Mouse (Mus musculus) Patski (cell line): ENCODE measurements around the gene Sash1. TPM values are rescaled to one million over a fixed set of nuclear protein-coding genes. Genes with fewer than 3 reads are reported as not detected.
A peak's percentile ranks its signal among the peaks of the same experiment; 100 is the strongest.

Source experiments
- ATAC-seq: fragments of 100-300 bp; one replicate; pipeline ENCODE4 v1.8.0; 2021
- CTCF ChIA-PET: fragments of 350-600 bp; sonication (Branson Sonifier 250); formaldehyde crosslinking; loops from one replicate; lab custom pipeline; 2022; ENCODE audit warnings: inconsistent platforms; lab: Charles Lee
- POLR2A ChIA-PET: fragments of 350-600 bp; sonication (Branson Sonifier 250); formaldehyde crosslinking; loops from one replicate; lab custom pipeline; 2022; ENCODE audit warnings: antibody characterized with exemption, inconsistent platforms; lab: Charles Lee
- DNase-seq: peaks from one replicate; pipeline ENCODE4 v3.0.0-alpha.2; 2011; ENCODE audit warnings: low read depth, low spot score
- H3K27me3 ChIP-seq: fragments of 371-371 bp; one replicate; pipeline ENCODE4 v1.5.1; 2021
- CTCF ChIP-seq: fragments of 100-300 bp; IDR thresholded peaks from one replicate; pipeline ENCODE4 v1.5.1; 2021
- in situ Hi-C: fragments of 300-500 bp; cut with MboI; formaldehyde crosslinking; loops from 3 replicates; pipeline ENCODE4 v1.11.1; 2018; ENCODE audit warnings: low pct_unique_long_range_greater_than_20kb, mixed read lengths
- polyA plus RNA-seq: library from polyadenylated mRNA; unstranded; gene quantifications from one replicate; pipeline ENCODE4 v1.2.3, GENCODE M21; 2021

Gene Sash1
- 86.3 TPM for polyA plus RNA-seq

- POLR2A ChIA-PET, result interaction anchor here (0.6 to 1.4 kb wide), 3 partner anchors 35 to 80 kb away, joined by 3 read pairs; no protein-coding TSS in a partner anchor
- H3K27me3 ChIP-seq, result no peaks in the 10 kb centered on the region
- no peak for TF ChIP-seq CTCF
- peak; percentile 65 for DNase-seq
- peak; percentile 92 for ATAC-seq
- in situ Hi-C loops, result no loop called here
- CTCF ChIA-PET, result interaction anchor here (0.8 to 1.3 kb wide), 3 partner anchors 11 to 94 kb away, joined by 3 to 4 read pairs (median 3); no protein-coding TSS in a partner anchor
Observed at GRCm38 (mm10) chr10:8885630-8886527, at the start of gene Sash1. Gene Sash1 (minus strand): TSS chr10:8886070.

- CTCF ChIA-PET, result interaction anchor here (0.9 kb wide), 1 partner anchor 152 kb away, joined by 3 read pairs; no protein-coding TSS in a partner anchor
- TF ChIP-seq CTCF, result no peak
- no peaks in the 10 kb centered on the region for H3K27me3 ChIP-seq
- in situ Hi-C loops, result no loop called here
- DNase-seq (no peak), ATAC-seq (no peak)
- POLR2A ChIA-PET, result no interaction called here
Observed at GRCm38 (mm10) chr10:8935601-8936000, 49.7 kb upstream of the Sash1 start.

GRCm38 (mm10) chr10:8933451-8934372, 47.8 kb upstream of the Sash1 start:
- ATAC-seq (no peak), DNase-seq (no peak)
- no peaks in the 10 kb centered on the region for H3K27me3 ChIP-seq
- ChIA-PET POLR2A (no interaction called here), CTCF (no interaction called here)
- TF ChIP-seq CTCF, result no peak
- in situ Hi-C loops, result no loop called here

GRCm38 (mm10) chr10:8931548-8932240, 45.8 kb upstream of the Sash1 start:
- H3K27me3 ChIP-seq, result no peaks in the 10 kb centered on the region
- in situ Hi-C loops, result no loop called here
- ATAC-seq, result no peak
- TF ChIP-seq CTCF, result no peak
- POLR2A ChIA-PET, result no interaction called here
- no peak for DNase-seq
- CTCF ChIA-PET, result interaction anchor here (1.1 to 2.2 kb wide), 2 partner anchors 10 to 37 kb away, joined by 4 to 5 read pairs; no protein-coding TSS in a partner anchor

GRCm38 (mm10) chr10:8930672-8931071, 44.8 kb upstream of the Sash1 start:
- CTCF ChIA-PET, result interaction anchor here (2.2 kb wide), 1 partner anchor 9 kb away, joined by 5 read pairs; no protein-coding TSS in a partner anchor
- POLR2A ChIA-PET, result no interaction called here
- H3K27me3 ChIP-seq, result no peaks in the 10 kb centered on the region
- TF ChIP-seq CTCF, result no peak
- ATAC-seq (no peak), DNase-seq (no peak)
- in situ Hi-C loops, result no loop called here

GRCm38 (mm10) chr10:8928775-8929647, 43.1 kb upstream of the Sash1 start:
- CTCF ChIA-PET, result no interaction called here
- ATAC-seq (no peak), DNase-seq (no peak)
- no peak for TF ChIP-seq CTCF
- in situ Hi-C loops, result no loop called here
- POLR2A ChIA-PET, result interaction anchor here (0.6 to 0.8 kb wide), 2 partner anchors 33 to 172 kb away, joined by 4 read pairs; no protein-coding TSS in a partner anchor
- no peaks in the 10 kb centered on the region for H3K27me3 ChIP-seq

GRCm38 (mm10) chr10:8928261-8928660, 42.4 kb upstream of the Sash1 start:
- POLR2A ChIA-PET, result interaction anchor here (0.8 kb wide), 1 partner anchor 32 kb away, joined by 4 read pairs; no protein-coding TSS in a partner anchor
- in situ Hi-C loops, result no loop called here
- TF ChIP-seq CTCF, result no peak
- ATAC-seq, result no peak
- H3K27me3 ChIP-seq, result no peaks in the 10 kb centered on the region
- no peak for DNase-seq
- CTCF ChIA-PET, result no interaction called here

- TF ChIP-seq CTCF, result no peak
- DNase-seq (no peak), ATAC-seq (no peak)
- in situ Hi-C loops, result no loop called here
- POLR2A ChIA-PET, result no interaction called here
- CTCF ChIA-PET, result no interaction called here
- no peaks in the 10 kb centered on the region for H3K27me3 ChIP-seq
Observed at GRCm38 (mm10) chr10:8926906-8927305, 41.0 kb upstream of the Sash1 start.

GRCm38 (mm10) chr10:8926295-8926694, 40.4 kb upstream of the Sash1 start:
- H3K27me3 ChIP-seq, result no peaks in the 10 kb centered on the region
- in situ Hi-C loops, result no loop called here

More at GRCm38 (mm10) chr10:8926295-8926694, 40.4 kb upstream of the Sash1 start:
- no peak for TF ChIP-seq CTCF
- CTCF ChIA-PET, result no interaction called here
- DNase-seq (no peak), ATAC-seq (no peak)
- POLR2A ChIA-PET, result no interaction called here
